Mouse (Mus musculus): ENCODE measurements around the gene Katnb1. TPM values are rescaled to one million over a fixed set of nuclear protein-coding genes. Genes with fewer than 3 reads are reported as not detected.
A peak's percentile ranks its signal among the peaks of the same experiment; 100 is the strongest.

The Katnb1 gene
- polyA plus RNA-seq, 1 experiment, result 13.5 TPM

DNA sequence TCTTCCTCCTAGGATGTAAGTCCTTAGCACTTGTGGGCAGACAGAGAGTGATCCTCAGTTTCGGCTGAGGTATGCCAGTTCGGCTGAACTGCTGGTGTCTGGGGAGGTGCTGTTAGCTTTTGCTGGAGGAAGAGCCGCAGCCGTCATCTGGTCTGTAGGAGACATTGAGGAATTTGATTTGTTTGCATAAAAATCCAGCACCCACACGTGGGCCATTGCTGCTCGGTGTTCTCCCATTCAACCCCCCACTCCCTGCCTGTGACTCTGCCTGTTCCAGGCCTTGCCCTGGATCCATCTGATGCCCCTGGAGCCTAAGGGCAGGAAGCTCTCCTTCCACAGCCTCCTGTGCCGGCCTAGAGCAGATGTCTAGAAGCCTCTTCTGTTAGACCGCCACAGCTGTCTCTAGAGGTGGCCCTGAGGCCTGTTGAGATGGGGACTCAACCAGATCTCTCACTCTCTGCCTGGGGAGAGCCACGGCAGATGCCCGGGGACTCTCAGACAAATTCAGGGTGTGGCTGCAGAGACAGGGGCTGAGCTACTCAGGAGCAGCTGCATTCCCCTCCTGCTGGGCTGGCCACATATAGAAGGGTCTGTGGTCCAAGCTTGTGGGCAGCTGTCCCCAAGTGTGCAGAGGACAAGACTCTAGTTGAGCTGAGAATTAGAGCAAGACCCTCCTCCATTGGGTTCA lies 3.9 kb downstream of the Katnb1 start:
- no peak for DNase-seq (ENCODE audit: low spot score)

DNA sequence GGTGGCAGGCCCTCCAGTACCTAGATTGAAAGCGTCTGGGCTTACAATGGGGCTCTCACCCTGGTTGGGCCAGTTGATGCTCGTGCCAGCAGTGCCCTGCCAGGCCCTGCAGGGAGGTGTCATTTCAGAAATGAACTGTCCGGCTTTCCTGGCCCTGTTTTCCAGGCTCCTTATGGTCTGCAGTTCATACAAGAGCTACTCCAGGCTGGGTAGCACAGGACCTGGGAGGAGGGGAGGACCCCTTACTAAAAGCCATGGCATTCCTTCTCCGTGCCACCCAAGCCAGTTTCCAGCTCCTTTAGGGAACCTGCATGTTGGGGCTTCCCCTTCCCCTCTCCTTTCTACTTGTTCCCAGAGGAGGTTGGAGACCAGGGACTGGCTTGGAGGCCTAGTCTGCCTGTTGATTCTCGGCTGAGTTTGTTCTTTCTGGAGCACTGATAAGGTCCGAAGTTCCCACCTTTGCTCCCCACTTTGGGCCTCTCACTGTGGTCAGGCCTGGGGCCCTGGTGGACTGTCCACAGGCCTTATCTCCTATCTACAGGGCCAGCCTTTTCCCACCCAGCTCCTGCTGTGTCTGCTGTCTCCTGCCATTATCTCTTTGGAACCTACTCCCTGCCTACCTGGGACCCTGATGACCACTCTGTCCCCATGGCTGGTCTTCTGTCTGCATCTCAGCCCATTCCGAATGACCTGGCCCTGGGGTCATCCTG lies 4.6 kb downstream of the Katnb1 start:
- no peak for DNase-seq (ENCODE audit: low spot score)

DNA sequence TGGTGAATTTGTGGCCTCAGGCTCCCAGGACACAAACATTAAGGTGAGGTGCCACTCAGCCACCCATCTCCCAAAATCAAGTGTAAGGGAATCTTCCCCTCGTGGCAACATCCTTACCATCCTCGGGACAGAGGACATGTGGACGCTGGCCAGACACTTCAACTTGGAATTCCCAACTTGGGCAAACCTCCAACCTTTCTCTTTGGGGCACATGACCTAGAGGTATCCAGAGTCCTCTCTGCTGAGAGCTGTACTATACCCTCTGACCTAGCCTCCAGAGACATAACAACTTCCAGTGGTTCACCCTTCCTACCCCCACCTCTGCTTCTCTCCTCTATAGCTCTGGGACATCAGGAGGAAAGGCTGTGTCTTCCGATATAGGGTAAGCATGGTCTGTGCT lies 12.6 kb downstream of the Katnb1 start:
- DNase-seq (ENCODE audit: low spot score), result no peak

DNA sequence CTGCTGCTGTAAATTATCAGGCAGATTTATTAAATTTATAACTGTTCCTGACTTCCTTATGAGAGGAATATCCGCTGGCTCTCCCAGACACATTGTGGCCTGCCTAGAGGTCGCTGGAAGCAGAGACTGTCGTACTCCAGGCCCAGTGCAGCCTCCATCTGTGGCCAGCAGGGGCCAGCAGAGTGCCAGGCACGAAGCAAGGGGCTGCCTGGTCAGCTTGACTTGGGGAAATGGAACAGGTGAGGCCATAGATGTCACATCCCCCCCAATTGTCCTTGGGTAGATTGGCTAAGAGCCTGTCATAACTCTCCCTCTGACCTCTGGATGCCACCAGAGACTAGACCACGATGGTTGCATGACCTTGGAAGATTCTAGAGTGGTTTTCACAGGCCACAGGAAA lies 18.0 kb downstream of the Katnb1 start:
- DNase-seq (ENCODE audit: low spot score), result no peak

DNA sequence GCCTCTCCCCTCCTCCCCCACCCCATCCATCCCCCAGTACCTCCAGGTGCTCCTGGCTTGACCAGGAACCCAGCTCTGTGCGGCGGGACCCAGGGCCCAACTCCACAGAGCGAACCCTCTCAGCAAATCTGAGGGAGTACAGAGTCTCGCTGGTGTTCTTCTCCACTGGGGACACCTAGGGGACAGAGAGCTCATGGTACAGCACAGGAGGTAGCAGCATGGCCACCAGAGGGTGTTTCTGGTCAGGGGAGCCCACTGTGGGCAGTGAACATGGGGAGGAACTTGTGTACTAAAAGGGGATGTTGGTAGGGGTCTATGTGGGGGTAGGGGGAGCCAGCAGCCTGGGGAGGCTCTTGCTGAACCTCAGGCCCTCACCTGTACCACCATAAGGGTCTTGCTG lies 21.0 kb downstream of the Katnb1 start:
- DNase-seq (ENCODE audit: low spot score), result no peak

DNA sequence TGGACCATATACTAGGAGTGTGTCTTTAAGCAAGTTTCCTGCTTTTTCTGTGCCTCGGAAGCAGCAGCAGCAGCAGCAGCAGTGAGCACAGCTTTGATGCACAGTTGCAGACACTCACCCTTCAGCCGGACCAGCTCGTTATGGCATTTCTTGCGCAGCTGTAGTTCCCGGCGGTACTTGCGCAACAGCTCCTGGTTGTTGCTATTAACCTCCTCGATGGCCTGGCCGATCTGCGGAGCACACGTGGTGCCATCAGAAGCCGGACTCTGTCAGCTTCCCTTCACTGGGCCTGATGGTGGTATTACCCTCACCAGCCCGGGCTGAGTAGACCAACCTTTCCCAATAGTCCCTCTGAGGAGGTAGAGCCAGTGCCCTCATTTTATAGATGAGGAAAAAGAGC lies 26.3 kb downstream of the Katnb1 start:
- DNase-seq (ENCODE audit: low spot score), result no peak

DNA sequence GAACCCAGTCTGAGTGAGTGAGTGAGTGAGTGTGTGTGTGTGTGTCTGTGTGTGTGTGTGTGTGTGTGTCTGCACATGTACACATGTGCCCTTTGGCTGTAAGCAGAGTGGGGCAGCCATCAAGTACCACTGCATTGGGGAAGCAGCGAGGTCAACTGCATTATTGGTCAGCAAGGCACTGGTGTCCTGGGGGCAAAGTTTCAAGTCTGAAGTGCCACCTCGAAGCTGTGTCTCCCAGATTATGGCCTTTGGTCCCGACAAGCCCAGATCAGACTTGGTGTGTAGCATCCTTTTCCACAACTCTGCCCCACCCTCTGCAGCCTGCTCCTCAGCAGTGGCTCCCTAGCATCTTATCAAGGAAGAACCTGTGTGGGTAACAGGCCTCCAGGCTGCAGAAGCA lies 31.6 kb downstream of the Katnb1 start:
- no peak for DNase-seq (ENCODE audit: low spot score)

DNA sequence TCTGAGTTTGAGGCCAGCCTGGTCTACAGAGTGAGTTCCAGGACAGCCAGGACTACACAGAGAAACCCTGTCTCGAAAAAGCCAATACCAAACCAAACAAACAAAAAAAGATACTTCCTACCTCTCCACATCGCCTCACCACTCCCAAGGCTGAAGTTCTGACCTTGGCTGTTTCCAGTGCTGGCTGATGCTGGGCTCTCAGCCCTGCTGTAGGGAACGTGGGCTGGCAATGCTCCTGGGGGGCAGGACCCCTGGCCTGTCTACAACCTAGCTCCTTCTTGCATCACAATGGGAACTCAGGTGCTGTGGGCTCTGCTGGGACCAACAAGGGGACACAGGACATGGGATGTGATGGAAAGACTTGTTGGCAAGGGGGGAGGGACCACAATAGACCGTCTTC lies 32.1 kb downstream of the Katnb1 start:
- DNase-seq (ENCODE audit: low spot score), result no peak

DNA sequence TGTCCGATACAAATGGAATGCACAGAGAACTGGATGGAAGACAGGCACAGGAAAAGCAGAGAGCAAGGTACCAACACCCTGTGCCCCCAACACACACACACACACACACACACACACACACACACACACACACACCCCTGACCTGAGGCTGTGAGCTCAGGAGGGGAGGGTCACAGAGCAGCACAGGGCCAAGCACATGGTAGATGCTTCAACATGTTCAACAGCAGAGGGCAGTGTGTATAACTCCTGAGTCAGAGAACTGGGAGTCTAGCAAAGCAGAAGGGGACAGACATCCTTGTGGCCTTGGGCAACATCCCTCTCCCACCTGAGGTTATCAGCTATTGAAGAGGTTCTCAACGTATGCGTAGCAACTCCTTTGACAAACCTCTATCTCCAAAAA lies 32.8 kb downstream of the Katnb1 start:
- no peak for DNase-seq (ENCODE audit: low spot score)

DNA sequence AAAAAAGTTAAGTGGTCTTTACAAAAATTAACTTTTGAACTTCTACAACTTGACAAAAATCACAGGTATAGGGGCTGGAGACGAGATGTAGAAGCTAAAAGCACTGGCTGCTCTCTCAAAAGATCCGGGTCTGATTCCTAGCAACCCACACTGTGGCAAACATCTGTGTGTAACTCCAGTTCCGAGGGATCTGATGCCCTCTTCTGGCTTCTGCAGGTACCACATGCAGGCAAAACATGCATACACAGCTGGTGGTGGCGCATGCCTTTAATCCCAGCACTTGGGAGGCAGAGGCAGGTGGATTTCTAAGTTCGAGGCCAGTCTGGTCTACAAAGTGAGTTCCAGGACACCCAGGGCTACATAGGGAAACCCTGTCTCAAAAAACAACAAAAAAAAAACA lies 42.5 kb downstream of the Katnb1 start:
- no peak for DNase-seq (ENCODE audit: low spot score)

DNA sequence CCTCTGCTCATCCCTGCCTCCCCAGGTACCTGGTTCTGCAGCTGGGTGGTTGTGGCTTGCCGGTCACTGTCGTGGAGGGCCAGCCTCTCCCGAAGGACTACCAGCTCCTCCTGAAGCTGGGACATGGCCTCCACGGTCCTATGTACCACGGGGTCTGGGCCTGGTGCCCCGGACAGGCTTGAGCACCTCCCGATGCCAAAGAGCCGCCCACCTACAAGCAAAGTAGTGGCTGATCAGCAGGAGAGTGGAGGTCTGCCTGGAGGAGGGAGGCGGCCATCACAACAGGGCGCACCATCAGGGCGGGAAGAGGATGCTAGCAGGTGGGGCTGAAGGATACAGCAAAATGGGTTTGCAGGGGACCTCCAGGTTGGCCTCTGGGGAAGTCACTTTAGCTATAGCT lies 45.5 kb downstream of the Katnb1 start:
- no peak for DNase-seq (ENCODE audit: low spot score)

DNA sequence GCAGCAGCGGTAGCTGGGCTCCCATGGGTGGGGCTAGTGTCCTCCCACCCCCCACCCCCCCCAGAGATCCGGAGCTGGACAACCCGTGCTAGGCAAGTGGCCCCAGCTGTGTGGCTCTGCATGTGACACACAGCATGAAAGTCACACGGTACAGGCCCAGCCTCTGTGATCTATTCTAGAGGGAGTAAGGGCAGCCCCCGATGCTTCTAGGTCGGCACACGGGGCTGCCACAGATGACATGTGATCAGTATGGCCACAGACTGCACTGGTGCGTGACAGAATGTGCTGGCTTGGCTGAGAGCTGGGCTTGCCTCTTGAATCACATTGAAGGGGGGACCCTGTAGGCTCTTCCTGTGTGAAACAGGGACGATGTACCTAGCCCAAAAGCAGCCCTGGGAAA lies 46.7 kb downstream of the Katnb1 start:
- DNase-seq (ENCODE audit: low spot score), result no peak

DNA sequence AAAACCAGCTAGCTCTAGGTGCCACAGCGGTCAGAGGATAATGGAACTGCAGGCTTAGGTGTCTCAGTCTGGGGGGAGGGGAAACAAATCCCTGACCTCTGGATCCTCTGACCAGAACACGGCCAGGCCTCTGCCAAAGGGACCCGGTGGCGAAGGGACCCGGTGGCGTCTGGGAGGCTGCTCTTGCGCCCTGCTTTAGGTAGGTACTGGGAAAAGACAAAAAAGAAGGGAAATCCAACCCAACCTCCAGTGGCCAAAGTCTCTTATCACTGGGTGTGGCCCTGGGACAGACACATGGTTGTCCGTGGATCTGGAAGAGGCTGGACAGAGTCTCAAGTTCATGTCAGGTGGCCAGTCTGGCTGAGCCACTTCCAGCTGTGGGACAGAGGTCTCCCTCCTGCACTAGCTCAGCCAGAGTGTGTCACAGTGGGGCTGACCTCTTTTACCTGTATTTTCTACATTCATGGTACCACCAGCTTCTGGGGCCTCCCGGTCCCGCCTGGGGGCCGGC lies 47.8 kb downstream of the Katnb1 start:
- DNase-seq (ENCODE audit: low spot score), result no peak

DNA sequence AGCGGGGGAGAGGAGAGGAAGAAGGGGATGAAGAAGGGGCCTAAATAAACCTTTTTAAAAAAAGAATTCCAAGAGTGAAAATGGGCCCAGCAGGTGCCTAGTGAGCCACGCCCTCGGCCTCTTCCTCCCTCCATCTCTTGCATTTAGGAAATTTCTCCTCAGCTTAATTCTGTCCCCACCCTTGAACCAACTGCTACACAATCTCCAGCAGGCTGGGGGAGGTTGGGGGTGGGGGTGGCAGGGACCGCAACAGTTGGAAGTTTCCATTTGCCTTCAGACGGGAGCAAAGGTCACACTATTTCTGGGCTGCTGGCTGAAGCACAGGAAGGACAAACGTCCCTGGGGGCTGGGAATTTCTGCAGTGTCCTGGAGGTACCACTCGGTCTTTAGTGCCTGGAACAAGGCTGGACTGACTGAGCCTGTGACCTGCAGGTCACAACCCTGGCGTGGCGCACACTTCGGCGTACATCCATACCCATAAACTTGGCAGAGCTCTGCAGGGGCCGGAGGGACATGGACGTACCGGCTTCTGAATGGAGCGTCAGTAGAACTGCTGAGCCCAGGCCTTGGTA lies 50.1 kb downstream of the Katnb1 start:
- no peak for DNase-seq (ENCODE audit: low spot score)

DNA sequence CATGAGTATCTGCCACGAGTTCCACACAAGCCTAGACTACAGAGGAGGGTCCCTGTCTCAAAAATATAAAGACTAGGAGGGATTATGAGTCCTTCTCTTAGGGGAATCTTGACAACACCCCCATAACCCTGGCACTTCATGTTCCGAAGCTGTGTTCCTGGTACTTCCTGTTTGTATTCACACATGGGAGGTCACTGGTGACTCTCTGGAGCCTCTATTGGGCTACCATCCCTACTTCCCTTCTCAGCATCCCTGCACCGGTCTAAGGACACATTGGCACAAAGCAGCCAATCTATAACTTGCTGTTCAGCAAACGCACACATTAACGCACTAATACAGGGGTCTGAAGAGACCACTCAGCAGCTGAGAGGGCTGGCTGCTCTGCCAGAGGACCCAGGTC lies 51.0 kb downstream of the Katnb1 start:
- DNase-seq (ENCODE audit: low spot score), result no peak

DNA sequence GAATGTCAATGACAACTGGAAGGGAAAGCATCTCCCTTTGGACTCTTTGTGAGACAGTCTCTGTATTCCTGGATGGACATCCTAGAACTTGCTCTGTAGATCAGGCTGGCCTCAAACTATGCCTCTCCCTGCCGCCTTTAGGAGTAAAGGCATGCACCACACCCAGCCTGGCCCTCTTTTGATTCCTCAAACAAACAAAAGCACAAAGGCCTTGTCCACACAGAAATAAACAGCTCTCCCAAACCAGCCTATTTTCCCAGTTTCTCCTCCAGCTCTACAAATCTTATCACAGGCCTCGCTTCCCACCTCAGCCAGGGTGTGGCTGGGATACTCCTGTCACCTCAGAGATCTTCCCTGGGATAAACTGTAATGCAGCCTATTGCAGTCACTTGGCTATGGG lies 53.2 kb downstream of the Katnb1 start:
- no peak for DNase-seq (ENCODE audit: low spot score)

DNA sequence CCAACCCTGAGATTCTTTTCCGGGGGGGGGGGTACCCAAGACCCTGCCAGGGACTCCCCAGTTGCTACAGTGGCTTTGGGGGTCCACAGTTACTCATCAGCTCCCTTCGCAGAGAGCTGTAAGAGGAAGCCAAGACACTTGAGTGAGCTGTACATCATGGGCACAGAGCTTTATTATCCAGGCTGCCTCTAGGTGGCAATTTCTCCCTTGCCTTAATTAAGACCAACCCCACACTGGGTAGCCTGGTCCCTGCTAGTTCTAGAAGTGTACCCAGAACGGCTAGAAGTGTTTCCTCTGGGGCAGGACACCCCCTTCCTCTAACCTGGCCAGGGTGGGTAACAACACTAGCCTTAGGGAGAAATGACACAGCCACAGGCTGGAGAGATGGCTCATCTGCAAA lies 54.3 kb downstream of the Katnb1 start:
- no peak for DNase-seq (ENCODE audit: low spot score)

DNA sequence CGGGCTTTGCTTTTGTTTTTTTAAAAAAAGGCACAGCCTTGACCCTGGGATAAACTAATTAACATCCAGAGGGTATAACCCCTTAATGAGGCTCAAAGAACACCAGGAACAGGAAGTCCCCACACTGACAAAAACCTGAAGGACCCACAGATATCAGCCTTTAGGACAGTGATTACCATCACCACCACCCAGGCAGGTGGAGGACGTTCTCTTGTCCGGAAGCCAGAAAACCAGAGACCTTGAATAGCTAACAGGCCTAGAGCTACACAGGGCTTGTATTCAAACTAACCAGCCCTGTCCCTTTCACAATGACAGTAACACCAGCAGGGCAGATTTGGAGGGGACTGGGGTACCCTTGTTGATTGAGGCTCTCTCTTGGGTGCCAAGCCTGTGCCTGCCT lies 55.2 kb downstream of the Katnb1 start:
- DNase-seq (ENCODE audit: low spot score), result no peak

DNA sequence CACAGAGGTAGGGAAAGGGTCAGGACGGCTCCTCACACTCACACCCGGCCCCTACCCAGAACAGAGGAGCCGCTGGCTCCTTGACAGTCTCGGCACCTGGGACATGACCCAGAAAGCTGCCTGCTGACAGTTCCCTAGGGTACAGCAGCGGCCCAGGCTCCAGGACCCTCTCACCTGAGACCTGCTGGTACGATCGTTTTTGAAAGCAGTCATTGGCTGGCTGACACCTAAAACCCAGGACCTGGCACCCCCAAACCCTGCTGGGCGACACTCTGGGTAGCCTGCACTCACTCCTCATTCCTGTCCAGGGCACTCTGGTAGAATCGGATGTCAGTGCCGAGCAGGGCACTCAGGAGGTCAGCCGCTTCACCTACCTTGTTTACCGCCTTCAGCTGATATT lies 56.2 kb downstream of the Katnb1 start:
- DNase-seq (ENCODE audit: low spot score), result no peak

DNA sequence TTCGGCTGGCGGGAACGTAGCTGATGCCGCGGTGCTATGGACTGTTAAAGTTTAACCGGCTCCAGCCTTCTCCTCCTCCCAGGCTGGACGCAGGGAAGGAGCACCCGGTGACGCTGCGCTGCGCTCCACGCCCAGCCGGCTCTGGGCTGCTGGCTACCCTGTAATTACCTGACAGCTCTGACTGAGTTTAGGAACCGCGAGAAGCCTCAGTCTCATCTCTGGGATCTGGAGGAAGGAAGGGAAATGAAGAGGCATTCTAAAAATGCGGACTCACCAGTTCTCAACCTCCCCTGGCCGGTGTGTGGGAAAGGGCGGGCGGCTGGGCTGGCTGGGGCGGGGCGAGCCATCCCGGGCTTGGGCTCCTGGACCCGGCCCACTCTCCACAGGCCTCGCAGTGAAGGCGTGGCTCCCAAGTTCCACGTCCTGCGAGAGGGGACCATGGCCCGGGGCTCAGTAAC lies 56.7 kb downstream of the Katnb1 start:
- DNase-seq (ENCODE audit: low spot score), result peak; percentile 63

DNA sequence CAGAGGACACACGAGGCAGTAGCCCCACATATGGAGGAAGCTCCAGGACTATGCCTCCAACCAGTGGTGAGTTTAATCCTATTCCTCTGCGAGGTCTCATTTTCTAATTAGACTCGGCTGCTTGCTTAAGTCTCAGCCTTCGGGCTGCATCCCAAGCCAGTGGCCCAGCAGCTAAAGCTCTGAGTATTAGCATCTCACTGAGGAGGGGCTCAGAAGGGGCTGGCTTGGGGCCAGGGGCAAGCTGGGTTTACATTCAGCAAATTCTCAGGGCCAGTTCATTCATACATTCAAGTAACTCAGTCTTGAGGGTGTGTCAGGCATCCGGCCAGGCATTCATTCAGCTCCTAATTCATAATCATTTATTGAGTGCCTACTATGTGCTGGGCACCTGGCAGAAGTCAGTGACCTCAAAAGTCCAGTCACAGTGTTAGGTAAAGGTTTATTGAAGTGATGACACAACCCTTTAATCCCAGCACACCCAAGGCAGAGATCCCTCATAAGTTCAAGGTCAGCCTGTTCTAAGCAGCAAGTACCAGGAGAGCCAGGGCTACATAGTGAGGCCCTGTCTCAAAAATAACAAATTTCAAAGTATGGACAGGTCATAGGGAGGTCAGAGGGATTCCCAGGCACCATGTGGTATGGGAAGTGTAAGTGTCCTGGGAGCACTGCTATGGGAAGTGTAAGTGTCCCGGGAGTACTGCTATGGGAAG lies 57.5 kb downstream of the Katnb1 start:
- DNase-seq (ENCODE audit: low spot score), result no peak

DNA sequence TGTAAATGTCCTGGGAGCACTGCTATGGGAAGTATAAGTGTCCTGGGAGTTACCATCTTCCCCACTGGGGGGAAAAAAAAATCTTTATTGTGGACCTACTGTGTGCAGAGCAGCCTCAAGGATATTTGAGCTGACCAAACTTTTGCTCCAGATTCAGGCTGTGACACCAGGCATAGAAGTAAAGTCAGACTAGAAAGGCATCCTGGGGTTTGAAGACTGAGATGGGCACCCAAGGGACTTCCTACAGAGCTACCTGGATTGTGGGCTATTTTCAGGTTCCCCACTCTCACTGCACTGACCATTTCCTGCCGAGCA lies 58.0 kb downstream of the Katnb1 start:
- DNase-seq (ENCODE audit: low spot score), result no peak

DNA sequence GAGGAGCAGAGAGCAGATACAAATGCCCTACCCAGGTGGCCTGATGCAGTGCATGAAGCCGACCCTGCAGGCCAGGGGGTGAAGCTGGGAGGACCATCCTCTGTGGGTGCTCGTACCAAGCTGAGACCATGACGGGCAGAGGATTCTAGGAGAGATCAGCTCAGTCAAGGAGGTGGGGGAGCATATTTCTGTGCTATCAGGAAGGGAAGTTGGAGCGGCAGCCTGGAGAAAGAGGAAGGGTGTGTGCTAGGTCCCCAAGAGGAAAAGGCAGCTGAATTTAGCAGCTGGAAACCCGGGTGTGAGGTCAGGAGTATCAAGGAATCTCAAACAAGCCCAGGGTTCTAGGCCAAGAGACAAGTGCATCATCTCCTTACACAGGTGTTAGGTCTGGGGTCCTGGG lies 59.6 kb downstream of the Katnb1 start:
- DNase-seq (ENCODE audit: low spot score), result no peak

Data from urinary bladder, adult 2 months (tissue).